Mouse (Mus musculus): ENCODE results near the gene Dpy30.

Dpy30 gene

DNA sequence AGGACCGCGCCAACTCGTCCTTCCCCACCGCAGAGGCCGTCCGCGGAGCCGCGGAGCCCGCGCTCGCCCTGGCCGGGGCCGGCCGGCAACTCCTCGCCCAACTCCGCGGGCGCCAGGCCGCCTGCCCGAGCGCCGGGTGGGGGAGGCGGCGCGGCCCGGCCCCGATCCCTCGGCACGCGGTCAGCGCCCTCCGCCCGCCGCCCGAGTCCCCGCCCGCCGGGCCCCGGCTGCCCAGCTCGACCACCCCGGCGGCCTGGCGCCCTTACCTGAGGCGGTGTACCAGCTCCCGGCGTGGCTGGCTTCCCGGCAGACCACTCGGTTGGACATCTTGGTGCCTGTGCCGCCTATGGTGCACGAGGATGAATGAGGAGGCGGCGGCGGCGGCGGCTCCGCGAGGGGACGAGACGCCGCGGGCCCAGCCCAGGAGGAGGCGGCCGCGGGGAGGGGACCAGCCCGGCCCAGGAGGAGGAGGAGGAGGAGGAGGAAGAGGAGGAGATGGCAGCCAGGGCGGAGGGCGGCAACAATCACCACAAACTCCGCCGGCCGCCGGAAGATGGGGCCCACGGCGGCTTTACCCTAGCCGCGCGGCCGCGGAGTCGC is 29.2 kb downstream of the Dpy30 start:
- DNase-seq = peak; percentile 85 to 91

DNA sequence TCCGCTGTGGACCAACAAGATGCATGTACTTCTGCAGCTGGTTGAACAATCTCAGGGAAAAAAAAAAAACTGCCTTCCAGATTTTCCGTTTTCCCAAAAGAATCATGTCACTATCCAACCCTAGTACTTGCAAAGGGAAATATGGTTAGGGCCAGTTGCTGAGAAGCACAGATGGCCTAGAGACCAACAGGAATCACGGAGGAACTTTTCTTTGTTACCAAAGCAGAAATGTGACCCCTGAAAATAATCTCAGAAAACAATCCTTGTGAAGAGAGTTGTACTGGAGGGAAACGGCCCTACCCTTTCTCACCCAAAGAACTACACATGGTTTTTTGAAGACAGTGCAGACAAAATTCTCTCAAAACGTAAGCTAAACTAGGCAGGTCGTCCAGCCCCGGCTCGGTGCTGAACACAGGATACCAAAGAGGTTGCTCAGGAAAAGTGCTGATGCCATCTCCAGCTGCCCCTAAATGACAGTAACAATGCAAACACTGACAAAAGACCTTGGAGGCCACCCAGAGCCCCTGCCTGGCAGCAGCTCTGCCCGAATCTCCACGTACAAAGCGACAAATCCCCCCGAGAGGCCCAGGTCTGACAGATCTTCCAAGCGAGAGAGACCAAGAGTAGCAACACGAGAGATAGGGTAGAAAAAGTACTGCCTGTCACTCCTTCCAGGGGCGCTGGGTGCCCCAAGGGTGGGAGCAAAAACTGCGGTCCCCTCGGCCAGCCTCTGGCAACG is 29.9 kb downstream of the Dpy30 start:
- DNase-seq = peak in 1 of 2 experiments; percentile 42

DNA sequence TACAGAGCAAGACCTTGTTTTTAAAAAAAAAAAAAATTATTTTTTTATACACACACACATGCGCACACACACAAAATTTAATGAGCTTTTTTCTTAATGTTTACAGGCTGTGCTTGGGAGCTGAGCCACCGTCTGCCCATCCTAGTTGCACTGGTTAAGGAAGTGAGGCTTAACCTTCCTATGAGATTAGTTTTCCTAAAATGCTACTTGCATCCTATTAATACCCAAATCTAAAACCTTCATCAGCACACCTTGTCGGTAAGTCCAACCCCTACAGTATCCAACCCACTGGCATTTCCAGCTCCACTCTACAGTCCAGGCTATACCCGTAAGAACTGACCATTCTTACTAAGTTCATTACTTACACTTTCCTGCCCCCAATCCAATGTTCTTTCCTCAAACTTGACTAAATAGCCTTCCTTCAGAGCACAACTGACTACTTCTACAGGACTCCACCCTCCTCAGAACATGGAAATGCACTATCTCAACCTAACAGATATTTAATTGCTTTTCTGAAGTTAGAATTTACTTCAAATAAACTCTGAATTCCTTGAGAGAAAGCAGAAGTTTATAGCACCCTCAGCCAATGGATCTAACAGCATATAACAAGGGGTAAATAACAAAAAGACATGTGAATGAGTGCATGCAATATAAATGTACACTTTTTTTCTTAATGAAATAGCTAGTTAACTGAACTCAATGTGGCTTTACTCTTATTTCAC is 31.9 kb downstream of the Dpy30 start:
- DNase-seq = no peak

DNA sequence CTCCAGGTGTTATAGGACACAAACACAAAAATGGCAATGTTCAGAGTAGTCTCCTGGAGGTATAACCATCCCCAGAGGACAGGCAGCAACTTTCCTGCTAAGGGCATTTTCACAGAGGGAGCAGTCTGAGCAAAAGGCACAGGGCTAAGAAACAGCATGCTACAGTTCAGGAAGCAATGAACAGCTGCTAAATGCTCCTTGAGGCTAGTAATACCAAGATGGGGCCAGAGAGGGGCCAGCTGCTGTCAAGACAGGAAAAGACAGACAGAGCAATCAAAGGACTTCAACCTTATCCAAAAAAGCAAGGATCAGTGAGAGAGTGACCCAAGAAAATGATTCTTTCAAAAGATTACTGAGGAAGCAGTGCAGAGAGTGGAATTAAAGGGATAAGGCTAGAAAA is 32.9 kb downstream of the Dpy30 start:
- DNase-seq = peak; percentile 22 to 27

DNA sequence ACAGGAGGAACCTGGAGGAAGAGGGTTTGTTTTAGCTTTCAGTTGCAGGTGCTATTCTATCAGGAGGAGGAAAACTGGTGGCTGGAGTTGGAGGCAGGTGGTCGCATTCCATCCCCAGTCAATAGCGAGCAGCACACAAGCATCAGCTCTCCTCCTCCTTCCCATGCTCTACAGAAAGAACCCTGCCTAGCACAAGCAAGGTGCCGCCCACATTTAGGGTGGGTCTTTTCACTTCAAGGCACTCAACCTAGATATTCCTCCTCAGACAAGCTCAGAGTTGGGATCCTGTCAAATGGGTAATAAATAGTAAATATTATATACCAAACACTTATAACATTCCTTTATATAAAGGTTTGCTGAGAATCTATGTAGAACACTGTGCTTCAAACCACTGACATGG is 33.5 kb downstream of the Dpy30 start:
- DNase-seq = no peak

DNA sequence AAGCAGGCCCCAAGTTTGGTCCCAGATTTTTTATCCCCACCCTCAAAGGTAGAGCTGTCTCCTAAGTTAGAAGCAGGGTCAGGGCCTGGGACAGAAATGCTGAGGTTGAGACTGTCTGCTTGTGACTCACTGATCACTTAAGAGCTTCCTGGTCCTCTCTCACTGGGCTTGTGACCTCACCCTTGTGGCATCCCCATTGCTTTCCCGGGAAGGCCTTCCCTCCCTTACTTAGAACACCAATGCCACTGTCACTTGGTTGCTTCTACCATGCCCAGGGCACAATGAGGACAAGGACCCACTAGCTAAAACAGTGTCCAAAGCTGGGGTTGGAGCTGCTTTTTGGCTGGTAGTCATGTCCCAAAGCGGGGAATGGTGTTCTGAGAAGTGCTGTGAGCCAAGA is 35.1 kb downstream of the Dpy30 start:
- DNase-seq = no peak

DNA sequence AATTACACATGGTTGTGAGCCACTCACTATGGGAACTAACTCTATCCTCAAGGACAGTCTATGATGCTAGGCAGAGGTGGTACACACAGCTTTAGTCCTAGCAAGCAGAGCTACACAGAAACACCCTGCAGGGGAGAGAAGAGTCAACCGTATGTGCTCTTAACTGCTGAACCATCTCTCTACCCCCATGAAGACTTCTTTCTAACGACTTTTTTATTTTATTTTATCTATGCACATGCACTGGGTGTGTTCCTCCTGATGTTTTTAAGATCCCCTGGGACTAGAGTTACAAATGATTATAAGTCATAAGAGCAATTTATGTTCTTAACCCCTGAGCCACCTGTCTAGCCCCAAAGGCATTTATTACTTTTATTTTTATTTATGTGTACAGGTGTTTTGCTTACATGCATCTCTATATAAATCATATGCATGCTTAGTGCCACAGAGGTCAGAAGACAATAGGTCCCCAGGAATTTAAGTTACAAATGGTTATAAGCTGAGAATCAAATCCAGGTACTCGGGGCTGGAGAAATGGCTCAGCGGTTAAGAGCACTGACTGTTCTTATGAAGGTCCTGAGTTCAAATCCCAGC is 37.5 kb downstream of the Dpy30 start:
- no peak for DNase-seq

DNA sequence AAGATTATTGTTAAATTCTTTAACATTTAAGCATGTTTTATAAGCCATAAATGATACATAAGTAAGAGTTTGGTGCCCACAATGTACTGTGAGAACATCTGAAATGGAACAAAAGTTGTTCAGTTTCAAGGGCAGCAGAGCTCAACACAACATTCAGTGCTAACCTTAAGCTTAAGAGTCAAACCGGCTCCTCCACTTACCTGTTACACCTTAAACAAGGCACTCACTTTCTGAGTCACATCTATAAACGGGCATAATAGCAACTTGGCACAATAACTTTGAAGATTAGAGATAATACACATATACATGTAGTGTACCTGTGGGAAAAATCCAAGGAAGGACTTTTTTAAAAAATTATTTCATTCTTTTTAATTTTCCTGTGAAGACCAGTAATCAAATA is 38.0 kb downstream of the Dpy30 start:
- no peak for DNase-seq

DNA sequence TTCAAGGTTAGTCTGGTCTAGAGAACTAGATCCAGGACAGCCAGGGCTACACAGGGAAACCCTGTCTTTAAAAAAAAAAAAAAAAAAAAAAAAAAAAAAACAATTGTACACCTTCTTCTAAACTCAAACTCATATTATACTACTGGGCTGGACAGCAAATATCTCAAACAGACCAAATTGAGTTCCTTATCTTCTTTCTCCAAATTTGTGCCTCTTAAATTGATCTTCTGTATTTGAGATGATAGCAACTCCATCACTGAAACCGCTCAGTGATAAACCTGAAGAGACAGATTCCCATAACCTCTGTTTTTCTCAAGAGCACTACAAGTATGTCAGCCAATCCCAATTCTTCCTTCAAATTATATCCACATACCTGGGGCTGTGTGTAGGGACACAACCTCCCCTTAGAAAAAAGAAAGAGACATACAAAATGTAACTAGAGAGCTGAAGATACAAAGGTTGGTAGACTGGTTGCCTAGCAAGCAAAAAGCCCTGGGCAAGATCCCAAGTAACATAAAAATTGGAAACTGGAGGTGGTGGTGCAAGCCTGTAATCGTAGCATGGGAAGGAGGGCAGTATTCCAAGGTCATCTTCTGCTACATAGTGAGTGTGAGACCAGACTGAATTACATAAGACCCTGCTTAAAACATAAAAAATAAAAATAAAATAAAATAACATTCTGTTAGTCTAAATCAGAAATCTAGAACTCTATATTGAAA is 39.2 kb downstream of the Dpy30 start:
- no peak for DNase-seq

DNA sequence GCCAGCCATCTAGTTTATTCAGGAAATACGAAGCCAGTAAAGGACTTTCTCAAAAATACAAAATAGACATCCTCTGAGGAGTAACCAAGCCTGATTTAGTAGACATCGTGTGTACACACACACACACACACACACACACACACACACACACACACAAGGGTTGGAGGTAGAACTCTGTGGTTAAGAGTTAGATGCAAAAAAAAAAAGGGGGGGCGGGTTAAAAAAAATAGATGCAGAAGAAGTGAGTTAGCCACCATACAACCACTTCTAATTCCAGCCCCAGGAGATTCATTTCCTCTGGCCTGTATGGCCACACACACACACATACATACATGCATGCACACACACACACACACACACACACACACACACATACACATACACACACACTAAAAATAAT is 41.7 kb downstream of the Dpy30 start:
- no peak for DNase-seq

DNA sequence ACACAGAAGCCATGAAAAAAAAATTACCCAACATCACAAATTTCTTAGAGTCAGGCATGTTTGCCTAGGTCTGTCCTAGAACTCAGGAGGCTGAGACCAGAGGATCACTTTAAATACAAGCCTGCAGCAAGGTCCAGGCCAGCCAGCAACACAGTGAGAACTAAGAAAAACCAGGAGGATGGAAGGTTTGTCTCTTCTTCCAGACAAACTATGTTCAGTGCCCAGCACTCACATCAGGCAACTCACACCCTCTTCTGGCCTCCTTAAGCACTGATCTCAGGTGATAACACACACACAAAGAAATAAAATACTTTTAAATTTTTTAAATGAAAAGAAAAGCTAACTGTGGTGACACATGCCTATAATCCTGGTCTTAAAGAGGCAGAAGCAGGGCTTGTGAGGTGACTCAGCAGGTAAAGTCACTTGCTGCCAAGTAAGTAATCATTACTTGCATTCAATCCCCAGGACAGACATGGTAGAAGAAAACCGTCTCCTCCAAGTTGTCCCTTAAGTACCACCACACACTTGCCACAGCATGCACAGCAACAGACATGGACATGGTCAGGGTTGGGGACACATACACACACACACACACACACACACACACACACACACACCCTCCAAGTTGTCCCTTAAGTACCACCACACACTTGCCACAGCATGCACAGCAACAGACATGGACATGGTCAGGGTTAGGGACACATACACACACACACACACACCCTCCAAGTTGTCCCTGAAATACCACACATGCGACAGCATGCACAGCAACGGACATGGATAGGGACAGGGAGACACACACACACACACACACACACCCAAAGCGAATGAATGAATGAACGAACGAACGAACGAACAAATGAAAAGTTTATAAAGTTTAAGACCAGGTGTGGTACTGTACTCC is 44.5 kb downstream of the Dpy30 start:
- no peak for DNase-seq

DNA sequence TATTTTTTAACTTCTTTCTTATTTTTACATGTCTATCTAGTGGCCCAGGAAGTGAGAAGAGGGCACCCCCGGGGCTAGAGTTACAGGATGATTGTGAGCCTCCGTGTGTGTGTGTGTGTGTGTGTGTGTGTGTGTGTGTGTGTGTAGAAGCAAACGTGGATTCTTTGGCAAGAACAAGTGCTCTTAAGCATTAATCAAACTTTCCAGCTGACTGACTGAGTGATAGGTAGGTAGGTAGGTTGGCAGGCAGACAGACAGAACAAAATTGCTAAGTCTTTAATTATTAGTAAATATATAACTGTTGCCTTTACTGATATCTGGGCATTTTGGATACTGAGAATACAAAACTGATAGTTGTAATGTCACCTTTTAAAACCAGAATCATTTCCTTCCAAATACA is 49.3 kb downstream of the Dpy30 start:
- DNase-seq = no peak

DNA sequence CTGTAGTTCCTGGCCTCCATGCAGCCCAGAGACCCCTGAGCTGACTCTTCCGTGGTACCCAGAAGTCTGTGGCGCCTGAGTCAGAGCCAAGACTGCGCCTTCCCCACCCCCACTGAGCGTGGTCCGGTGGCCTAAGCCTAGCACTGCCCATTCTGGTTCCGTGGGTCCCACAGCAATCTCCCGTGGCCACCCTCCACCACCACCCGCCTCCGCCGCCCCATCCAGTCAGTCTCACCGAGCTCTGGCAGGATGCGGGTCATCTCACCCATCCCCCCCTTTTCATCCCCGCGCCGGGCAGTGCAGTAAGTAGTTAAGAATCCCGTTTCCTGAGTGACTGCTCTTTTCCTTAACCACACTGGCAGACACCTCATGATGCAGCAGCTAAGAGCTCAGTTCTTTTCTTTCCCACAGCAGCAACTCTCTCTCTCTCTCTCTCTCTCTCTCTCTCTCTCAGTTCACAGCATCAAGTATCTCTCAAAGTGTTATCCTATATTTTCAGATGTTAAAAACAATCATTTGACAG is 51.0 kb downstream of the Dpy30 start:
- no peak for DNase-seq

DNA sequence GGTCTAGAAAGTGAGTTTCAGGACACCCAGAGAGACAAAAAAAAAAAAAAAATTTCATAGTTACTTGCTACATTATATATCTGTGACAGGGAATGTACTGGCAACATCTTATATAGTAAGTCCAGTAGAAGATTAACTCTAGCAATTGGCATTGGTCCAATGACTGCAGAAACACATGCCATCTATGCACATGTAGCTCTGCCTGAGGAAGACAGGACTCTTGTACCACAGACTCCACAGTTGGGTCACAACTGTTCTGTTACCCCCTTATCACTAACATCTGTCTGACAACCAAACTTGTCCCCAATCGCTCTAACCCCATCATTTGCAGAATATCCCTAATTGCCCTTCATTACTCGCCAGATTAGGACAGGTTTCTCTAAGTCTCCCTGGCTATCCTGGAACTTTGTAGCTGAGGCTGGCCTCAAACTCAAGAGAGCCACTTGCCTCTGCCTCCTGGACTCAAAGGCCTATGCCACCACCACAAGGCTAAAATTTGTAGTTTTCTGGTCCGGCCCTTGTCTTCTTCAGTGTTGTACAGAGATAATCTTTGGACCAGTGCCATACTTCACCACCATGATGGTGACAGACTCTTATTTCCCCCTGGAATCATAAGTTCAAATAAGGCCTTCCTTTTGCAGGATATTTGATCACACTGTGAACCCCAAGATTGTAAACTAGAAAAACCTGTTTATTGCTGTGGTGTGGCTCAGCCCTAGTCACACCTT is 52.0 kb downstream of the Dpy30 start:
- DNase-seq = no peak

DNA sequence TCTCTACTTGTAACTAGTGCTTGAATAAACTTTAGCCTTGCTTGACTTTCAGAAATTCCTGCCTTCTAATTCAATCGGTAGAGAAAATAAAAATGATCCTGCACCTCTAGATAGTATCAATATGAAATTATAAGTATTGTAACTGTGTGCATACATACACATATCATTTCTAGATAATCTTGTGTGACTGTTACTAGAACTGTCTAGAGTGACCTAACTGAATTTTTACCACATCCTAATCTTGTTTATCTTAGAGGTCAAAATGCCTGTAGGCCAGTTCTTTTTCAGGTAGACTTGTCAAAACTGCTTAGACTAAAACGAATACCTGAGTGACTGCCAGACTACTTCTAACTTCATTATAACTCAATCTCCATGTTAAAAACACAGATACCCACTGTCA is 53.5 kb downstream of the Dpy30 start:
- no peak for DNase-seq

DNA sequence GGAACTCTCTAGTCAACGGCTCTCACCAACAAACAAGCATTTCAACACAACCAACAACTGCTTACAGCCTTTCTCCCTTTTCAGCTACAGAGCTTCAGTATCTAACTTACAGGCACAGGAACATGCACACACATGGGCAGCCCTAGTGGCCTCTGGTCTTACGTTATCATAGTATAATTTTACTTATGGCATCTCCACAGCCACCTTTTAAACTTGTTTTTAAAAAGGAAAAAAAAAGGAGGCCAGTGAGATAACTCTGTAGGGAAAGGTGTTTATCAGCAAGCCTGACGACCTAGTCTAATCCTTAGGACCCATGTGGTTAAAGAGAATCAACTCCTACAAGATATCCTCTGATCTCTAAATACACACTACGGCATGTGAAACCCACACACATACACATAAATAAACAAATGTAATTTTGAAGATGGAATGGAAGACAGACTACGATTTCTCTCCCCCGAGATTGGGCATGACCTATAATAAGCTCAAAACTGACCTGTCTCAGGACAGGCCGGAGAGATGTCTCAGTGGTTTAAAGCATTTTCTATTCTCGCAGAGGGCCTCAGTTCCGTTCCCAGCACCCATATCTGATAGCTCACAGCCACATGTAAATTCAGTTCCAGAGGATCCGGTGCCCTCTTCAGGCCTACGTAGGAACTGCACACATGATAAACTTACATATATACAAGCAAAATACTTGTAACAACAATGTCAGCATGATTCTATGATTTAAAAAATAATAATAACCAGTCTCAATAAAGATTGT is 56.1 kb downstream of the Dpy30 start:
- no peak for DNase-seq

DNA sequence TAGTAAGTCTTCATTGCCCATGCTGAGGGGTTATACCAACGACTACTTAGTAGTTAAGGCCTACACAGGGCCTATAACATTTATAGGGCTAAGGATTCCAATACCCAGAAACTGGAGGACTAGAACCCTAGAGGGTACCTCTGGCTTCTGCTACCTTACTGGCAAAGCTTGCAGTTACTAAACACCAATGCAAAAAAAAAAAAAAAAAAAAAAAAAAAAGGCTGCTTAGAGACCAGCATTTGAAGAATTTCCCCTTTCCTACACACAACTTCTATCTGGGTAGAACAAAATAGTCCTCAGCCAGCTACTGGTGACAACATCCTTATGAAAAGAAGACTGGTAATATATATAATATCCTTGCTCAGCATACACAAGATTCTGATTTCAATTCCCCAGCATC is 58.1 kb downstream of the Dpy30 start:
- no peak for DNase-seq

DNA sequence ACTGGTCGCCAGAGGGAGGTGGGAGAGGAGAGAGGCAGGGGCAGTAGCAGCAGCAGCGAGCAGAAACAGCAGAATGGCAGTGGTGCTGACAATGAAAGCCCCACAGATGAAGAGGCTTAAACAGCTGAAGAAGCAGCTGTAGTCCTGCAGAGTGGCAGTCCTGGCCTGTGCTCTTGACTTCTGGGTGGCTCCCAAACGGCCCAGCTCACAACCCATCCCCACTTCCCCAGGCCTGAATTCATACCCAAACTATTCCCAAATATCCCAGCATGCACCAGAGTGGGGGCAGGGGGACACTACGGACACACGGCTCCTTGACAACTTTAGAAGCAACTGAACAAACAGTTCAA is 58.6 kb downstream of the Dpy30 start:
- peak; percentile 39 to 47 for DNase-seq

DNA sequence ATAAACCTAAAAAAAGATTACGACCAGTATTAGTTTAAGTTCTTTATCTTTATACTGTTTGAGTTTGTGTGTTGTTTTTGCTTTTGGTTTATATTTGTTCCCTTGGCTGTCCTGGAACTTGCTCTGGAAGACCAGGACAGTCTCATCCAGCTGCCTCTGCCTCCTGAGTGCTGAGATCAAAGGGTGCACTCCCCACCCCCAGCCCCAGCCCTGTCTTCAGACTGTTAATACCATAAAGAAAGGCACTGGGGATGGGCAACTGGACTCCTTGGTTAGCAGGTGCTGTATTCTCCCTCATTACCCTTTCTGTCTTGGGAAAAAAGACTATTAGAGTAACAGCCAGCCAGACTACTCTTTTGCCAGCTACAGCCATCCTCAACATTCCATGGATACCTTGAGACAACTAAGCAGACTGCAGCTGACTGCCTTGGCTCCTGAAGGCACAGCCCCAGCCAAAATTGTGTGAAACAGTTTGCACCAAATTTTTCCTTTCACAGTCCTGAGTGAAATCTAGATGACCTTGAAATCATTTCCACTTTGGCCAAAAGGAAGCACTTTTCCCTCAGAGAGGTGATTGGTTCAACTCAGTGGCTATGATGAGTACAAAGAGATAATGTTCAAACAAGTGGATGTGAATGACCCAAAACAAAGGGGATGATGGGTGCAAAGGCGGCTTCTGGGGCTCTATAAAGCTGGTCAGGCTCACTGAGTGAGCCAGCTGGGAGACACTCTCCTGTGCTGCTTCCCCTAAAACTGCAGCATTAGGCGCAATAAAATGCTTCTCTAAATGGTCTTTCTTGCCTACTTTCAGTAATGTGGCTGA is 59.2 kb downstream of the Dpy30 start:
- peak; percentile 18 to 33 for DNase-seq
